Mouse (Mus musculus): ENCODE results near the gene Osmr. TPM values are rescaled to one million over a fixed set of nuclear protein-coding genes. Genes with fewer than 3 reads are reported as not detected.

Osmr gene
- polyA plus RNA-seq, 1 experiment from 2014 or later: 0.78 TPM

DNA sequence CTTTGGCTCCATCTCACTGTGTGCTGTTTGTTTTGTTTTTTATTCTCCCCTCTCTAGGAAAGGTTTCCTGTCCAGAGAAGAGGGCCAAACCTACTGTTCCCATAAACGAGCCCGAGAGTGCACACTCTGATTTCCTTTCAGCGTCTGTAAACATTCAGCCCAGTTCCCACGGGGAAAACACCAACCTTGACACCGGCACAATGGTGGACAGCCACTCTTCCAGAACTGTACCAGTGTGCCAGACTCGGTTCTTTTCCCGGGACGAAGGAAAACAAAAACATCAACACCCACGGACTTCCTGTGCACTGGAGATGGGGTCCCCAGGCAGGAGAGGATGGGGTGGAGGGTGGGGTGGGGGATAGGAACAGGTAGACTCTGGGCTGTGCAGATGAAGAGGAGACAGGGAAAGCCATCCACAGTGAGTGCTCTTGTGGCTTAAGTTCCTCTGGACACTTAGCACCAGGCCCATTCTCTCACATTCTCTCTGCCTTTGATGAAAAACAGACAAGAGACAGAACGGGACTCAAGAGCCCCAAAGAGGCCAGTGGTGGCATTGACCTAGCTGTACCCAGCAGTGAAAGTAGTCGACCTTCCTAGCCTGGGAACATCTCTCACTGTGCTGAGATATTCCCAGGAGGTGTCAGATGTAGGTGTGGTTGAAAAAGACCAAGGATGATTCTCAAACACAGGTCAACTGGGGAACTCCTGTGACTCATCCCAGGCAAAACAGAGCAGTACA, 3.0 kb downstream of the Osmr start:
- H3K9ac ChIP-seq (ENCODE audit: low read depth, low read length): no peak overlapping the region
- no peak for ATAC-seq (ENCODE audit: low read depth)
- H3K27ac ChIP-seq (ENCODE audit: low read length): no peak overlapping the region
- H3K4me1 ChIP-seq (ENCODE audit: control insufficient read depth, low read depth, low read length): no peaks in the 10 kb centered on the region
- WGBS (ENCODE audit: insufficient replicate concordance): 19% methylated on average over 11 of the region's 11 CpGs
- peaks cover 24% of the 10 kb centered on the region for H3K27me3 ChIP-seq (ENCODE audit: control insufficient read depth, insufficient read depth, low read depth, low read length)
- no peak overlapping the region for H3K4me2 ChIP-seq (ENCODE audit: low read depth, low read length)
- no peaks in the 10 kb centered on the region for H3K36me3 ChIP-seq (ENCODE audit: control insufficient read depth, insufficient read depth)
- no peaks in the 10 kb centered on the region for H3K9me3 ChIP-seq (replicated peaks; ENCODE audit: control insufficient read depth, low read length)
- no peak overlapping the region for H3K4me3 ChIP-seq (ENCODE audit: low read depth, low read length)

DNA sequence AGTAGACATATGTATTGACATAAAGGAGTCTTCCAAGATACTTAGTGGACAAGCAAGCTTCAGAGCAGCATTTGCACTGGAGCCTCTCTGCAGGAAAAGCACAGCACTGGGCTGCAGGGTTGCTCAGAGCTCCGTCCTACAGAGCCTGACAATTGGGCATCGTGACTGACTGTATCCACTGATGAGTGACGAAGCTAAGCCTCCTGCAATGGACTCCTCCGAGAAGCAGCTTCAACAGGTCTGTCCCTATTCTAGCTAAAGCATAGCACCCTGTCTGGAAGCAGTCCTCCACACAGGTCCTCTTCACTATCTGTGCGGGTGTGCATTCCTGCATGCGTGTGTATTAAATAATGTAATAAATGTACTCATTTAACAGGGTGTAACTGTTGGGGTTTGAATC, 7.9 kb downstream of the Osmr start:
- no peak for ATAC-seq (ENCODE audit: low read depth)
- H3K9ac ChIP-seq (ENCODE audit: low read depth, low read length): no peak overlapping the region
- H3K36me3 ChIP-seq (ENCODE audit: control insufficient read depth, insufficient read depth): no peaks in the 10 kb centered on the region
- no peak overlapping the region for H3K4me2 ChIP-seq (ENCODE audit: low read depth, low read length)
- no peak overlapping the region for H3K4me3 ChIP-seq (ENCODE audit: low read depth, low read length)
- H3K4me1 ChIP-seq (ENCODE audit: control insufficient read depth, low read depth, low read length): no peaks in the 10 kb centered on the region
- no peak overlapping the region for H3K27ac ChIP-seq (ENCODE audit: low read length)
- H3K9me3 ChIP-seq (replicated peaks; ENCODE audit: control insufficient read depth, low read length): no peaks in the 10 kb centered on the region
- H3K27me3 ChIP-seq (ENCODE audit: control insufficient read depth, insufficient read depth, low read depth, low read length): peaks cover 4% of the 10 kb centered on the region
- 61% methylated on average over 6 of the region's 6 CpGs for WGBS (ENCODE audit: insufficient replicate concordance)

GRCm38 (mm10) chr15:6862125-6862524, 12.6 kb downstream of the Osmr start:
- Histone ChIP-seq H3K4me1 (ENCODE audit: control insufficient read depth, low read depth, low read length) (no peaks in the 10 kb centered on the region), H3K4me2 (ENCODE audit: low read depth, low read length) (no peak overlapping the region), H3K9ac (ENCODE audit: low read depth, low read length) (no peak overlapping the region), H3K9me3 (replicated peaks; ENCODE audit: control insufficient read depth, low read length) (no peaks in the 10 kb centered on the region), H3K4me3 (ENCODE audit: low read depth, low read length) (no peak overlapping the region), H3K27ac (ENCODE audit: low read length) (no peak overlapping the region), H3K36me3 (ENCODE audit: control insufficient read depth, insufficient read depth) (no peaks in the 10 kb centered on the region), H3K27me3 (ENCODE audit: control insufficient read depth, insufficient read depth, low read depth, low read length) (no peaks in the 10 kb centered on the region)
- WGBS (ENCODE audit: insufficient replicate concordance): 65% methylated on average over 4 of the region's 4 CpGs
- ATAC-seq (ENCODE audit: low read depth): no peak

- H3K4me2 ChIP-seq (ENCODE audit: low read depth, low read length): no peak overlapping the region
- no peak overlapping the region for H3K9ac ChIP-seq (ENCODE audit: low read depth, low read length)
- H3K4me1 ChIP-seq (ENCODE audit: control insufficient read depth, low read depth, low read length): no peaks in the 10 kb centered on the region
- H3K27ac ChIP-seq (ENCODE audit: low read length): no peak overlapping the region
- 60% methylated on average over 7 of the region's 7 CpGs for WGBS (ENCODE audit: insufficient replicate concordance)
- no peaks in the 10 kb centered on the region for H3K36me3 ChIP-seq (ENCODE audit: control insufficient read depth, insufficient read depth)
- H3K9me3 ChIP-seq (replicated peaks; ENCODE audit: control insufficient read depth, low read length): no peaks in the 10 kb centered on the region
- no peak for ATAC-seq (ENCODE audit: low read depth)
- H3K27me3 ChIP-seq (ENCODE audit: control insufficient read depth, insufficient read depth, low read depth, low read length): no peaks in the 10 kb centered on the region
- H3K4me3 ChIP-seq (ENCODE audit: low read depth, low read length): no peak overlapping the region
These were observed 13.2 kb downstream of the Osmr start for GRCm38 (mm10) chr15:6861617-6862016.

- 61% methylated on average over 7 of the region's 7 CpGs for WGBS (ENCODE audit: insufficient replicate concordance)
These were observed 15.0 kb downstream of the Osmr start for GRCm38 (mm10) chr15:6859781-6860180.

GRCm38 (mm10) chr15:6858871-6859270, 15.9 kb downstream of the Osmr start:
- Histone ChIP-seq H3K27me3 (ENCODE audit: control insufficient read depth, insufficient read depth, low read depth, low read length) (no peaks in the 10 kb centered on the region), H3K4me2 (ENCODE audit: low read depth, low read length) (no peak overlapping the region), H3K9me3 (replicated peaks; ENCODE audit: control insufficient read depth, low read length) (no peaks in the 10 kb centered on the region), H3K36me3 (ENCODE audit: control insufficient read depth, insufficient read depth) (no peaks in the 10 kb centered on the region), H3K4me3 (ENCODE audit: low read depth, low read length) (no peak overlapping the region), H3K4me1 (ENCODE audit: control insufficient read depth, low read depth, low read length) (no peaks in the 10 kb centered on the region), H3K9ac (ENCODE audit: low read depth, low read length) (no peak overlapping the region), H3K27ac (ENCODE audit: low read length) (no peak overlapping the region)
- ATAC-seq (ENCODE audit: low read depth): no peak
- WGBS (ENCODE audit: insufficient replicate concordance): 56% methylated on average over 4 of the region's 4 CpGs

More at GRCm38 (mm10) chr15:6859781-6860180, 15.0 kb downstream of the Osmr start:
- Histone ChIP-seq H3K27ac (ENCODE audit: low read length) (no peak overlapping the region), H3K4me1 (ENCODE audit: control insufficient read depth, low read depth, low read length) (no peaks in the 10 kb centered on the region), H3K36me3 (ENCODE audit: control insufficient read depth, insufficient read depth) (no peaks in the 10 kb centered on the region), H3K4me3 (ENCODE audit: low read depth, low read length) (no peak overlapping the region), H3K4me2 (ENCODE audit: low read depth, low read length) (no peak overlapping the region), H3K9ac (ENCODE audit: low read depth, low read length) (no peak overlapping the region), H3K27me3 (ENCODE audit: control insufficient read depth, insufficient read depth, low read depth, low read length) (no peaks in the 10 kb centered on the region), H3K9me3 (replicated peaks; ENCODE audit: control insufficient read depth, low read length) (no peaks in the 10 kb centered on the region)
- no peak for ATAC-seq (ENCODE audit: low read depth)

DNA sequence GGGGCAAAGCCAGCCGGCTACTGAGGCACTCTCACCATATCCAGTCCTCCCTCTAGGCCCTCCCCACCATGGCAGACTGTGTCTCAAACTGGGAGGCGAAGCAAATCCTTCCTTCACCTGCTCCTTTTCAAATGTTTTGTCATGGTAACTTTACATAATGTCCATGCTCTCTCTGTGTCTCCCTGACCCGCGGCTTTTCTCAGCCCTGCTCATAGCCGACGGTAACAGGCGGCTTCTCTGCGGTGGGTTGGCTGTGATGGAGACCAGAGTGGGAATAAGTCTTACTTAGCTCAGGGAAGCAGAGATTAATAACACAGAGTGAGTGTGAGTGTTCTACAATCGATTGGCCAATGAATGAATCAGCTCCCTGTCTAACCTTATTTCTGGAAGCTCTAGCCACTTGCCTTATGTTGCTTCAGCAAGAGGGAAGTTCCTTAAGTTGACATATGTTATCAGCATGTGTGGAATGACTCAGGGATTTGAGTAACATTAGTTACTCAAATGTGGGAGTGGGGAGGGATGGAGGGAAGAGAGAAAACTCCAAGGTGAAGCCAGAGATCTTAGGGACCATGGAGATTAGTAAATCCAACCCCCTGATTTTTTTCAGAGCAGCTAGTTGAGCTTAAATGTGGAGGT, 17.4 kb downstream of the Osmr start:
- no peaks in the 10 kb centered on the region for H3K36me3 ChIP-seq (ENCODE audit: control insufficient read depth, insufficient read depth)
- no peaks in the 10 kb centered on the region for H3K4me1 ChIP-seq (ENCODE audit: control insufficient read depth, low read depth, low read length)
- no peak overlapping the region for H3K4me2 ChIP-seq (ENCODE audit: low read depth, low read length)
- no peak for ATAC-seq (ENCODE audit: low read depth)
- no peak overlapping the region for H3K9ac ChIP-seq (ENCODE audit: low read depth, low read length)
- H3K27ac ChIP-seq (ENCODE audit: low read length): no peak overlapping the region
- no peaks in the 10 kb centered on the region for H3K27me3 ChIP-seq (ENCODE audit: control insufficient read depth, insufficient read depth, low read depth, low read length)
- no peak overlapping the region for H3K4me3 ChIP-seq (ENCODE audit: low read depth, low read length)
- H3K9me3 ChIP-seq (replicated peaks; ENCODE audit: control insufficient read depth, low read length): no peaks in the 10 kb centered on the region
- WGBS (ENCODE audit: insufficient replicate concordance): 66% methylated on average over 9 of the region's 9 CpGs

DNA sequence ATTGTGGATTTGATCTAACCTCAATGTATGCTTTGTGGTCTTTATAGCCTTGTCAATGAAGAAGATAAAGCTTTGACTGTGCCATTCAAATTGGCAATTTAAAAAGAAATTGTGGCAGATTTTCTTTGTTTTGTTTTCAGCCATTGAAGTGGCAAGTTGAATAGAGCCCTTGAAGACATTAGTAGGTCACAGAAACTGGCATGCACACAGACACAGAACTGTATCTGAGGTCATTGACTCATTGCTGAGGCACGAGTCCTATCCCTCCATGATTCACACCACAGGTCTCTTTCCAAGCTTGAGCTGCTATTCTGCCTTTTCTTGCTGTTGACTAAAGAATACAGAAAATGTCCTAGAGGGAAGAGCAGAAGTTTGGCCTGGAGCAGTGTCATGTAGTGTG, 24.9 kb downstream of the Osmr start:
- H3K27me3 ChIP-seq (ENCODE audit: control insufficient read depth, insufficient read depth, low read depth, low read length): no peaks in the 10 kb centered on the region
- ATAC-seq (ENCODE audit: low read depth): no peak
- H3K27ac ChIP-seq (ENCODE audit: low read length): no peak overlapping the region
- 58% methylated on average over 1 of the region's 1 CpGs for WGBS (ENCODE audit: insufficient replicate concordance)
- H3K36me3 ChIP-seq (ENCODE audit: control insufficient read depth, insufficient read depth): no peaks in the 10 kb centered on the region
- H3K9me3 ChIP-seq (replicated peaks; ENCODE audit: control insufficient read depth, low read length): no peaks in the 10 kb centered on the region
- no peak overlapping the region for H3K4me2 ChIP-seq (ENCODE audit: low read depth, low read length)
- H3K9ac ChIP-seq (ENCODE audit: low read depth, low read length): no peak overlapping the region
- no peak overlapping the region for H3K4me3 ChIP-seq (ENCODE audit: low read depth, low read length)
- no peaks in the 10 kb centered on the region for H3K4me1 ChIP-seq (ENCODE audit: control insufficient read depth, low read depth, low read length)

GRCm38 (mm10) chr15:6840199-6840598, 34.6 kb downstream of the Osmr start:
- no peaks in the 10 kb centered on the region for H3K4me1 ChIP-seq (ENCODE audit: control insufficient read depth, low read depth, low read length)
- no peak for ATAC-seq (ENCODE audit: low read depth)
- no peaks in the 10 kb centered on the region for H3K27me3 ChIP-seq (ENCODE audit: control insufficient read depth, insufficient read depth, low read depth, low read length)
- H3K36me3 ChIP-seq (ENCODE audit: control insufficient read depth, insufficient read depth): no peaks in the 10 kb centered on the region
- no peak overlapping the region for H3K4me3 ChIP-seq (ENCODE audit: low read depth, low read length)
- H3K27ac ChIP-seq (ENCODE audit: low read length): no peak overlapping the region
- 42% methylated on average over 4 of the region's 4 CpGs for WGBS (ENCODE audit: insufficient replicate concordance)
- no peak overlapping the region for H3K9ac ChIP-seq (ENCODE audit: low read depth, low read length)
- no peaks in the 10 kb centered on the region for H3K9me3 ChIP-seq (replicated peaks; ENCODE audit: control insufficient read depth, low read length)
- H3K4me2 ChIP-seq (ENCODE audit: low read depth, low read length): no peak overlapping the region

Measured in liver, embryonic 16.5 days (tissue).